Mouse (Mus musculus) urinary bladder, postnatal 14 days (tissue): ENCODE data around the gene Kel.

Experiments
- DNase-seq: peaks from one replicate; pipeline ENCODE4 v3.0.0; 2021; ENCODE audit warnings: low spot score

The Kel gene

DNA sequence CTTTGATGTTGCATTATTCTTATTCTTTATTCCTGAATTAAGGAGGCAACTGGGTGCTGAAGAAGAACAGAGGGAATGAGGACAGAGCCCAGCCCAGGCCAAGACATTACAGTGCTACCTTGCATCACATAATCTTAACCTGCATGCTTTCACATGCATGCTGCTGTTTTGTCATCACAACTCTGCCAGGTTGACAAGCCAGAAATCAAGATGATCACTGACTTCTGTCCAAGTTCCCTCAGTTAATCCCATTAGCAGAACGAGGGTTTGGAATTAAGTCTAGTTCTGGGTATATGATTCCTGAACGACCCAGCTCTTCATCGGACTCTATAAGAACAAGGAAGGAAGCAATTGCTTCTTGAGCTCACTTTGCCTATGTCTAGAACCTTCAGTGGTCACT, 57.9 kb downstream of the Kel start:
- DNase-seq, result no peak

DNA sequence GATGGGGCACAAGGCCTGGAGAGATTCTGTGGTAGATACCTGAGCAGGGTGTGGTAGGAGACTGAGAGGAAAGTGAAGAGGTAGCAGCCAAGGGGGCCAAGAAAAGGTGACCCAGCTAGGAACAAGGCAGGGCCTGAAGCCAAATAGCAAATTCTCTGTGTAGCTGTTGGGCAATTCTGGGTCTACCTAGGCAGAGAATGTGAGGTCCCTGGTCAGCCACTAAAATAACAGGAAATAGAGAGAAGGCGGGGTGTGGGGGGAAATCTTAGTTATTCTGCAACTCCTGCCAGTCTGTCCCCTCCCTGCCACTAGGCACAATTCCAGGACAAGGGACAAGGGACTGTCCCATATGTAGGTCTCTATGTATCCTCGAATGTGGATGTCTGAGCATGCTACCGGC, 60.9 kb downstream of the Kel start:
- DNase-seq, result no peak

DNA sequence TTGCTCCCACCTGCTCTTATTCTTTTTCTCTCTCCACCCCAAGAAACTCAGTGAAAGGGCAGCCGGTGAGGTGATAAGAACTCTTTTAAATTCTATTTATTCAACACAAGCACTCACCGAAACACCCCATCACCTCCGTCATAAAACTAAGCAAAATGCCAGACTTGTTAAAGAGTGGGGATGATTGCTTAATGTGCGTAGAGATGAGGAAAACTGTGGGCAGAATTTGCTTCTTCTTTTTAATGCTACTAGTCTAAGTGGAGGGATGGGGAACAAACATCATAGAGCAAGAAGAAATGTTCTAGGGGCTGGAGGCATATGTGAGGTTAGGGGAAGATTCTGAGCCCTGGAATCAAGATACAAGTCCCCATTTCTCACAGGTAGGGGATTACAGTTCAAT, 61.4 kb downstream of the Kel start:
- DNase-seq, result no peak

DNA sequence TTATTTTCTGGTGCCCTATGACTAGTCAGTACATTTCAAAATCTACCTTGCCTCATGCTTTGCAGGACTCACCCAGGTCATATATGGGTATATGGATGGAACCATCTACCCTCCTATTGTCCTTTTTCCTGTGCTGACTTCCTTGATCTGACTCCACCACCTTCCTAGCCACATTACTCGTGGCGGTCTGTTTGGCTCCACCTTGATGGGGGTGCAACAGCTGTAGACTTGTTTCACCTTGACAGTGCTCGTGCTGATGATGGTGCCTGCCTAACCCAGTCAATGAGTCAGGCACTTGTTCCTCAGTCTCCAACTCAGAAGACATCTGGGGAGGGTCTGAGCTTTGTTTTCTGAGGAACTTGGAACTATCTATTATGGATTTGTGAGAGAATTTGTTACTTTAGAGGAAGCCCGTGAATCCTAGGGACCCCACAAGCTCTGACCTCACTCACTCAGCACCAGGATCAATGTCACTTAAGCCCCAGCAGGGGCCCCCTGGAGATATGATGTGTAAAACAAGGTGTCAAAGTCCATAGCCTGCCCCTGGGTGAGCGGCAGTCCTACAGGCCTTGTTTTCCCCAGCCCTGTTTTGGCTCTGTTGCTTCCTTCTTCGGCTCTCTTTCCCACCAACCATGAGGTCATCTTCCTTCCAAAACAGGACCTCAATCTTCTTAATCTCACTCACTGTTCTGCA, 62.8 kb downstream of the Kel start:
- DNase-seq, result no peak

DNA sequence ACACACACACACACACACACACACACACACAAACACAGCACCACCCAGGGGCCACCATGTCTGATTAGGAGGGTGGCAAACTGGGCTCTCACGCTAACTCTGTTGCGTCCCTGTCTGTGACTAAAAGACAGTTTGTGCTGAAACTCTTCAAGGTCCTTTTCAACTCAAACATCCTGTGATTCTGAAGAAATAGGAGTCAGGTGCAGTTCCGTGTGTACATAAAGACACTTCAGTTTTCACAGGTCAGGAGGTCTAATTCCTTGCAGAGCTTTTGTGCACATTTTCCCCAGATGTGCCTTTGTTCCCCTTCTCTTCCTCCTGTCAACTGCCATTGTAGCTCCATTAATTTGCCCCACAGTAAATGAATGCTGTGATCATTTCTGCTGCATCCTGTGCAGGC, 63.7 kb downstream of the Kel start:
- no peak for DNase-seq

DNA sequence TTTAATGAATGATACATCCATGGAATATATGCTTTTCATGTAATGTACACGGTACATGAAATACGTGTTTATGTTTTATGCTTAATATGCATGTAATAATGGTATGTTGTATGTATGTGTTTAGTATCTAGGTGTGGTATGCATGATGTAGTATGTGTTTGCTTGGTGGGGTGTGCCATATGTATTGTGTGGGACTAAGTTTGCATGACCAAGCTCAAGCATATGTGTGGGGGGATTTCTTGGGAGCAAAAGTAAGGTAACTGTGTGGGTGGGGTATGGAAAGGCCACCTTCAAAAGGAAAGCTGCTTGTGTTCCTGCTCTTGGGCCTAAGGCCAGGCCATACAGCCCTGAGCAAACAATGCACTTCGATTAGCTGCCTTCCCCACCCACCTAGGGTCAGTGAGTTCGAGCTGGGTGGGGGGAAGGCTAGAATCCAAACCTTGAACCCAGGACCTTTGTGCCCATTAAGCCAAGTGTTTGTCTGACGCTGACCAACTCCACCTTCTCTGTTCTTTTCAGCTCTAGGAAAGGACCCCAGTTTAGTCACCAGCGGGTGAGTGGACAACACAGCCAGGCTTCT, 66.1 kb downstream of the Kel start:
- no peak for DNase-seq

DNA sequence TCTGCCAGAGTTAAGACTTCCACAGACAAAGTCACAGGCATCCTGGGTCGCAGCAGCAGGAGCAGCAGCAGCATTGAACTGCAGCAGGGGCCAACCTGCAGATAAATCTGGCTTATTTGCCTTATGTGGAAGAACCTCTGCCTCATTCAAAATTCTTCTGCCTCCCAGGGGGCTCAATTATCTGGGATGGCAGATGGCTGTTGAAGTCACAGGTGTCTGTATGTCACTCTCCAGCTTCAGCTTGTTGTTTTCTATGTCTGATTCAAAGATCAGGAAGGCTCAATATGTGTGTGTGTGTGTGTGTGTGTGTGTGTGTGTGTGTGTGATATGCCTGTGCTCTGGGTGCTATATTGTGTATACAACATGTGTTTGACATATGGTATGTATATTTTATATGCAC, 66.7 kb downstream of the Kel start:
- DNase-seq, result no peak
